Mouse (Mus musculus): ENCODE measurements around the gene Ecpas. TPM values are rescaled to one million over a fixed set of nuclear protein-coding genes. Genes with fewer than 3 reads are reported as not detected.

Ecpas gene
- 26.9 and 30.1 TPM in 2 replicates for polyA plus RNA-seq (2012; rRNA removed; ENCODE audit: low replicate concordance)

DNA sequence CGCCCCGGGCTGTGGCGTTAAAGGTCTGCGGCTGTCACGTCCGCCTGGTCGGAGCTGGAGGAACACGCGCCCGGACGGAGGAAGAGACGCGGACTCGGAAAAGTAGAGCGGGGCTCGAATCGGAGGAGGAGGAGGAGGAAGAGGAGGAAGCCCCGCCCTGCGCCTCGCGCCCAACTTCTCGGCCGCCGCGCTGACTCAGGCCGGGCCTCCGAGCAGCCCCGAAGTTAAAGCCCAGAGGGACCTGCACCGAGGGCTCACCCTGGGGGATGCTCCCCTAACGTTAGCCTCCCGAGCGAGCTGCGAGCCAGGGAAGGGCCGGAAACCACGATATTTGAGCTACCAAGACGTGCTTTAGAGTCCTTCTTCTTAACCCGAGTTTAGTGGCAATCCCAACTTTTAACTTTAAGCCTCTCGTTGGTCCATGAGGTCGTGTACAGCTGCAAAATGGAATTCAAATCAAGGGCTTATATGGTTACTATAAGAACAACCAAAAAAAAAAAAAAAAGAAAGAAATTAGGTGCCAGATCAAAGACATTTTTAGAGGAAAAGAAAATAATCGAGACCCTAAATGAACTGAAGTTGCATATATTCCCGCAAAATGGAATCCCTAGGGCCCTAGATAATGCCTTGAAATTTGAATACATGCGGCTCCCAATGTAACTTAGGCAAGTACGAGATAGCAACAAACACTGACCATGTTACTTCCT lies at the start of gene Ecpas:
TSS of gene Ecpas (minus strand) at position 121 of the 707 bp plus-strand sequence.

GRCm38 (mm10) chr4:58943420-58944205 lies 31.1 kb upstream of the Ecpas start, which contains the start of gene Zkscan16:
TSS of gene Zkscan16 (plus strand) at chr4:58943628.

DNA sequence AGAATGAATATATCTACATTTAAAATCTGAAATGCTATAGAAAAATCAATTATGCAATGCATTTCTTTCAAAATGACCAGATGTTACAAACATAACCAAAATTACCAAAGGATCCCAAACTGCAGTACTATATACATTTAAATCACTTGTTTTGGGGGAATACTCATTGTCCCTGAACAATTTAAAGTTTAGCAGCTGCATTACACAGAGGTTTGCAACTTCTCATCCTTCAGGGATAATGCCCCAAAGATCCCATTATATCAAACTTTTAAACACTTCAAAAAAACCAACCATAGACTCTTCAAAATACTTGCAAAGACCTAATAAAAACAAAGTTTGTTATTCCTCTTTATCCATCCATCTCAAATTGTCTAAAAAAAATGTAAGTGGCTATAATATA lies 124.9 kb downstream of the Ecpas start, which contains the start of gene Olfr267:
TSS of gene Olfr267 (minus strand) at position 101 of the 400 bp plus-strand sequence.

Other genes starting within 250 kb of the Ecpas start
- gene Olfr267, start 125.0 kb downstream of the Ecpas start, polyA plus RNA-seq (2012; rRNA removed; ENCODE audit: low replicate concordance) = 0.04 TPM in 1 of 2 replicates, not detected in the other
- gene Zkscan16, start 30.9 kb upstream of the Ecpas start, polyA plus RNA-seq (2012; rRNA removed; ENCODE audit: low replicate concordance) = not detected in 2 replicates
- gene Ptgr1, start 74.4 kb upstream of the Ecpas start, polyA plus RNA-seq (2012; rRNA removed; ENCODE audit: low replicate concordance) = 12.7 and 12.9 TPM in 2 replicates
- 3.5 and 4.2 TPM in 2 replicates for gene Dnajc25, start 82.3 kb upstream of the Ecpas start, polyA plus RNA-seq (2012; rRNA removed; ENCODE audit: low replicate concordance)
- gene Gm20503, start 90.5 kb upstream of the Ecpas start, polyA plus RNA-seq (2012; rRNA removed; ENCODE audit: low replicate concordance) = 3.7 TPM in 1 of 2 replicates, not detected in the other
- 5.7 and 14.0 TPM in 2 replicates for gene Gng10, start 122.3 kb upstream of the Ecpas start, polyA plus RNA-seq (2012; rRNA removed; ENCODE audit: low replicate concordance)
- gene AI481877, start 226.2 kb upstream of the Ecpas start, polyA plus RNA-seq (2012; rRNA removed; ENCODE audit: low replicate concordance) = not detected in 2 replicates

All from duodenum, adult 2 months (tissue).